Mouse (Mus musculus) right cerebral cortex, postnatal 10 days (tissue): ENCODE measurements around the gene Dnah17.
A peak's percentile ranks its signal among the peaks of the same experiment; 100 is the strongest.

ENCODE experiments used
- DNase-seq, 2 experiments: peaks; one replicate each; pipeline ENCODE4 v3.0.0; 2021; ENCODE audit warnings: low spot score in 2 of 2

The Dnah17 gene

GRCm38 (mm10) chr11:118088896-118089295 lies 41.5 kb downstream of the Dnah17 start:
- DNase-seq = no peak

GRCm38 (mm10) chr11:118085961-118086360 lies 44.5 kb downstream of the Dnah17 start:
- no peak for DNase-seq

GRCm38 (mm10) chr11:118085176-118085575 lies 45.3 kb downstream of the Dnah17 start:
- DNase-seq = no peak

GRCm38 (mm10) chr11:118084266-118084665 lies 46.2 kb downstream of the Dnah17 start:
- no peak for DNase-seq

- peak; percentile 64 to 87 for DNase-seq
Measured at GRCm38 (mm10) chr11:118083811-118084210, 46.6 kb downstream of the Dnah17 start.

GRCm38 (mm10) chr11:118082294-118082693 lies 48.1 kb downstream of the Dnah17 start:
- no peak for DNase-seq

- DNase-seq = no peak
Measured at GRCm38 (mm10) chr11:118079750-118080149, 50.7 kb downstream of the Dnah17 start.

GRCm38 (mm10) chr11:118076929-118077328 lies 53.5 kb downstream of the Dnah17 start:
- DNase-seq = no peak

GRCm38 (mm10) chr11:118075035-118075522 lies 55.4 kb downstream of the Dnah17 start:
- DNase-seq = no peak

GRCm38 (mm10) chr11:118071227-118071912 lies 59.1 kb downstream of the Dnah17 start:
- no peak for DNase-seq

- DNase-seq = no peak
Measured at GRCm38 (mm10) chr11:118068812-118069332, 61.6 kb downstream of the Dnah17 start.

GRCm38 (mm10) chr11:118067588-118067987 lies 62.8 kb downstream of the Dnah17 start:
- DNase-seq = no peak

GRCm38 (mm10) chr11:118060038-118060437 lies 70.4 kb downstream of the Dnah17 start:
- DNase-seq = no peak

GRCm38 (mm10) chr11:118058872-118059271 lies 71.6 kb downstream of the Dnah17 start:
- no peak for DNase-seq

GRCm38 (mm10) chr11:118058367-118058766 lies 72.1 kb downstream of the Dnah17 start:
- no peak for DNase-seq

- no peak for DNase-seq
Measured at GRCm38 (mm10) chr11:118050174-118050573, 80.3 kb downstream of the Dnah17 start.

- DNase-seq = no peak
Measured at GRCm38 (mm10) chr11:118049641-118050040, 80.8 kb downstream of the Dnah17 start.

- DNase-seq = peak; percentile 75 to 79
Measured at GRCm38 (mm10) chr11:118043293-118043907, 87.0 kb downstream of the Dnah17 start.

GRCm38 (mm10) chr11:118042791-118043190 lies 87.6 kb downstream of the Dnah17 start:
- DNase-seq = no peak

GRCm38 (mm10) chr11:118035068-118035467 lies 95.4 kb downstream of the Dnah17 start:
- DNase-seq = no peak

GRCm38 (mm10) chr11:118034395-118034794 lies 96.0 kb downstream of the Dnah17 start:
- DNase-seq = no peak

- no peak for DNase-seq
Measured at GRCm38 (mm10) chr11:118031134-118031533, 99.3 kb downstream of the Dnah17 start.

- DNase-seq = no peak
Measured at GRCm38 (mm10) chr11:118029170-118029569, 101.3 kb downstream of the Dnah17 start.
